Mouse (Mus musculus) hindbrain, postnatal 0 days (tissue): ENCODE measurements around the gene Tnks1bp1. TPM values are rescaled to one million over a fixed set of nuclear protein-coding genes. Genes with fewer than 3 reads are reported as not detected.

Experiments
- ATAC-seq: fragments of 200-750 bp; cut with Nextera tagmentation; 2 replicates; pipeline ENCODE4 v1.8.0; 2017; ENCODE audit warnings: mild to moderate bottlenecking, moderate TSS enrichment, moderate library complexity
- DNase-seq: peaks from one replicate; pipeline ENCODE4 v3.0.0-alpha.2; 2015; ENCODE audit warnings: low spot score
- H3K27ac ChIP-seq: fragments of 300-500 bp; sonication (generic); 2 replicates; pipeline ENCODE4 v1.5.1; 2014; ENCODE audit warnings: mild to moderate bottlenecking
- H3K27me3 ChIP-seq: fragments of 300-500 bp; sonication (generic); 2 replicates; pipeline ENCODE4 v1.6.1; 2014; ENCODE audit warnings: low read length, mixed read lengths; ENCODE audit not compliant: insufficient read depth
- H3K36me3 ChIP-seq: fragments of 300-500 bp; sonication (generic); 2 replicates; pipeline ENCODE4 v1.6.1; 2014; ENCODE audit warnings: low read length, mixed read lengths; ENCODE audit not compliant: insufficient read depth
- H3K4me1 ChIP-seq: fragments of 300-500 bp; sonication (generic); 2 replicates; pipeline ENCODE4 v1.6.1; 2014; ENCODE audit warnings: antibody characterized with exemption, low read length, mixed read lengths; ENCODE audit not compliant: insufficient read depth
- H3K4me2 ChIP-seq: fragments of 300-500 bp; sonication (generic); 2 replicates; pipeline ENCODE4 v1.6.1; 2014; ENCODE audit warnings: low read depth, mild to moderate bottlenecking, low read length, moderate library complexity, mixed read lengths
- H3K4me3 ChIP-seq: fragments of 300-500 bp; sonication (generic); 2 replicates; pipeline ENCODE4 v1.5.1; 2014; ENCODE audit warnings: low read length
- H3K9ac ChIP-seq: fragments of 300-500 bp; sonication (generic); replicated peaks from 2 replicates; pipeline ENCODE4 v1.6.1; 2014; ENCODE audit warnings: mild to moderate bottlenecking, low read length, moderate library complexity, mixed read lengths
- H3K9me3 ChIP-seq: fragments of 300-500 bp; sonication (generic); 2 replicates; pipeline ENCODE4 v1.6.1; 2016; ENCODE audit warnings: low read length, mixed read lengths
- CTCF ChIP-seq: IDR thresholded peaks from 2 replicates; pipeline ENCODE4 v1.5.1; 2016; ENCODE audit warnings: antibody characterized with exemption, control low read depth, low read depth
- WGBS: fragments of 180-500 bp; shearing (Covaris S2); extraction: QIAGEN DNeasy Blood & Tissue Kit; methylation state at CpG from one replicate; pipeline ENCODE4 v1.1.7; 2014; 5-methylcytosine and 5-hydroxymethylcytosine counted together
- polyA plus RNA-seq: library from polyadenylated mRNA; unstranded; fragments of >200 nt; fragmentation: Nextera tagmentation; extraction: Ambion mirVana; gene quantifications from 2 replicates; pipeline ENCODE4 v1.2.1, GENCODE M21; 2015
- total RNA-seq: library from RNA; depleted of rRNA; stranded (reverse); fragments of >200 nt; gene quantifications from 2 replicates; pipeline ENCODE4 v1.2.3, GENCODE M21; 2014

Tnks1bp1 gene
- total and polyA plus RNA-seq, 2 experiments from 2014 or later, result 17.4 to 70.0 TPM

GRCm38 (mm10) chr2:85061107-85061541 lies 13.3 kb downstream of the Tnks1bp1 start:
- peaks cover 50% of the 10 kb centered on the region for H3K36me3 ChIP-seq
- no peak for DNase-seq
- no peak for TF ChIP-seq CTCF
- no peak overlapping the region for H3K4me3 ChIP-seq
- H3K9ac ChIP-seq, result no peak overlapping the region
- H3K4me2 ChIP-seq, result peak overlapping the region; percentile 36
- no peaks in the 10 kb centered on the region for H3K9me3 ChIP-seq
- ATAC-seq, result peak; percentile 16; the same call in 1 of the 2 replicates
- H3K4me1 ChIP-seq, result no peaks in the 10 kb centered on the region
- H3K27me3 ChIP-seq, result no peaks in the 10 kb centered on the region
- no peak overlapping the region for H3K27ac ChIP-seq
- WGBS, result 54% methylated on average over 10 of the region's 10 CpGs

- 87% methylated on average over 12 of the region's 12 CpGs for WGBS
- no peaks in the 10 kb centered on the region for H3K4me1 ChIP-seq
- H3K9me3 ChIP-seq, result no peaks in the 10 kb centered on the region
- no peak for ATAC-seq
- no peaks in the 10 kb centered on the region for H3K27me3 ChIP-seq
- no peak for DNase-seq
- no peak overlapping the region for H3K9ac ChIP-seq
- TF ChIP-seq CTCF, result no peak
- no peak overlapping the region for H3K27ac ChIP-seq
- H3K36me3 ChIP-seq, result peaks cover 31% of the 10 kb centered on the region
- H3K4me3 ChIP-seq, result no peak overlapping the region
- H3K4me2 ChIP-seq, result no peak overlapping the region
Measured at GRCm38 (mm10) chr2:85065141-85065875, 17.5 kb downstream of the Tnks1bp1 start.

- TF ChIP-seq CTCF, result no peak
- H3K4me2 ChIP-seq, result no peak overlapping the region
- WGBS, result 96% methylated on average over 5 of the region's 5 CpGs
- DNase-seq, result no peak
- ATAC-seq, result no peak
- no peak overlapping the region for H3K27ac ChIP-seq
- H3K4me1 ChIP-seq, result no peaks in the 10 kb centered on the region
- no peak overlapping the region for H3K4me3 ChIP-seq
- no peaks in the 10 kb centered on the region for H3K27me3 ChIP-seq
- no peak overlapping the region for H3K9ac ChIP-seq
- no peaks in the 10 kb centered on the region for H3K9me3 ChIP-seq
- H3K36me3 ChIP-seq, result peaks cover 42% of the 10 kb centered on the region
Measured at GRCm38 (mm10) chr2:85066937-85067336, 19.1 kb downstream of the Tnks1bp1 start.

- Histone ChIP-seq H3K4me1 (no peaks in the 10 kb centered on the region), H3K36me3 (peaks cover 33% of the 10 kb centered on the region), H3K4me3 (no peak overlapping the region), H3K9ac (no peak overlapping the region), H3K4me2 (no peak overlapping the region), H3K9me3 (no peaks in the 10 kb centered on the region), H3K27ac (no peak overlapping the region), H3K27me3 (no peaks in the 10 kb centered on the region)
- ATAC-seq, result 0 out of 2 replicates have a peak, but pooled peaks have one; percentile 30
- WGBS, result 70% methylated on average over 10 of the region's 10 CpGs
- TF ChIP-seq CTCF, result no peak
- peak; percentile 26 for DNase-seq
Measured at GRCm38 (mm10) chr2:85067903-85068625, 20.2 kb downstream of the Tnks1bp1 start.

- Histone ChIP-seq H3K27ac (no peak overlapping the region), H3K4me1 (no peaks in the 10 kb centered on the region), H3K9me3 (no peaks in the 10 kb centered on the region), H3K36me3 (peaks cover 29% of the 10 kb centered on the region), H3K27me3 (no peaks in the 10 kb centered on the region), H3K4me2 (no peak overlapping the region), H3K9ac (no peak overlapping the region), H3K4me3 (no peak overlapping the region)
- no peak for DNase-seq
- WGBS, result 80% methylated on average over 2 of the region's 2 CpGs
- no peak for TF ChIP-seq CTCF
- ATAC-seq, result no peak
Measured at GRCm38 (mm10) chr2:85068626-85069025, 20.8 kb downstream of the Tnks1bp1 start.

- no peak overlapping the region for H3K27ac ChIP-seq
- no peaks in the 10 kb centered on the region for H3K27me3 ChIP-seq
- DNase-seq (no peak), ATAC-seq (no peak)
- no peak overlapping the region for H3K4me3 ChIP-seq
- H3K9ac ChIP-seq, result no peak overlapping the region
- TF ChIP-seq CTCF, result no peak
- H3K9me3 ChIP-seq, result no peaks in the 10 kb centered on the region
- H3K36me3 ChIP-seq, result peaks cover 32% of the 10 kb centered on the region
- no peak overlapping the region for H3K4me2 ChIP-seq
- H3K4me1 ChIP-seq, result no peaks in the 10 kb centered on the region
- 71% methylated on average over 15 of the region's 15 CpGs for WGBS
Measured at GRCm38 (mm10) chr2:85070086-85070485, 22.3 kb downstream of the Tnks1bp1 start.
